Mouse (Mus musculus): ENCODE results near the gene Vps37b. TPM values are rescaled to one million over a fixed set of nuclear protein-coding genes. Genes with fewer than 3 reads are reported as not detected.

Gene Vps37b
- polyA plus RNA-seq (2015; fragmentation: Illumina TruSeq; extraction: RNeasy Lipid Tissue Mini Kit (QIAGEN cat#74804); ENCODE audit: insufficient read depth, low replicate concordance): 20.3 TPM

GRCm38 (mm10) chr5:124032001-124032508, at the start of gene Vps37b:
Vps37b (minus strand) TSS chr5:124032270.

GRCm38 (mm10) chr5:123973299-123974178, 58.5 kb downstream of the Vps37b start, which contains the start of gene Hip1r:
Hip1r (plus strand) TSS chr5:123973628.

Other genes starting within 250 kb of the Vps37b start
- gene Hcar2, start 166.8 kb downstream of the Vps37b start, polyA plus RNA-seq (2015; fragmentation: Illumina TruSeq; extraction: RNeasy Lipid Tissue Mini Kit (QIAGEN cat#74804); ENCODE audit: insufficient read depth, low replicate concordance): 10.4 TPM
- 0.94 TPM for gene Hcar1, start 152.2 kb downstream of the Vps37b start, polyA plus RNA-seq (2015; fragmentation: Illumina TruSeq; extraction: RNeasy Lipid Tissue Mini Kit (QIAGEN cat#74804); ENCODE audit: insufficient read depth, low replicate concordance)
- 100 TPM for gene Denr, start 125.1 kb downstream of the Vps37b start, polyA plus RNA-seq (2015; fragmentation: Illumina TruSeq; extraction: RNeasy Lipid Tissue Mini Kit (QIAGEN cat#74804); ENCODE audit: insufficient read depth, low replicate concordance)
- 1.5 TPM for gene Gm43518, start 104.9 kb downstream of the Vps37b start, polyA plus RNA-seq (2015; fragmentation: Illumina TruSeq; extraction: RNeasy Lipid Tissue Mini Kit (QIAGEN cat#74804); ENCODE audit: insufficient read depth, low replicate concordance)
- 9.3 TPM for gene Ccdc62, start 101.6 kb downstream of the Vps37b start, polyA plus RNA-seq (2015; fragmentation: Illumina TruSeq; extraction: RNeasy Lipid Tissue Mini Kit (QIAGEN cat#74804); ENCODE audit: insufficient read depth, low replicate concordance)
- gene Hip1r, start 58.6 kb downstream of the Vps37b start, polyA plus RNA-seq (2015; fragmentation: Illumina TruSeq; extraction: RNeasy Lipid Tissue Mini Kit (QIAGEN cat#74804); ENCODE audit: insufficient read depth, low replicate concordance): 31.3 TPM
- gene Abcb9, start 63.5 kb upstream of the Vps37b start, polyA plus RNA-seq (2015; fragmentation: Illumina TruSeq; extraction: RNeasy Lipid Tissue Mini Kit (QIAGEN cat#74804); ENCODE audit: insufficient read depth, low replicate concordance): 1.5 TPM
- gene Ogfod2, start 80.0 kb upstream of the Vps37b start, polyA plus RNA-seq (2015; fragmentation: Illumina TruSeq; extraction: RNeasy Lipid Tissue Mini Kit (QIAGEN cat#74804); ENCODE audit: insufficient read depth, low replicate concordance): 11.8 TPM
- 24.9 TPM for gene Arl6ip4, start 83.8 kb upstream of the Vps37b start, polyA plus RNA-seq (2015; fragmentation: Illumina TruSeq; extraction: RNeasy Lipid Tissue Mini Kit (QIAGEN cat#74804); ENCODE audit: insufficient read depth, low replicate concordance)
- gene Pitpnm2, start 217.5 kb upstream of the Vps37b start, polyA plus RNA-seq (2015; fragmentation: Illumina TruSeq; extraction: RNeasy Lipid Tissue Mini Kit (QIAGEN cat#74804); ENCODE audit: insufficient read depth, low replicate concordance): 16.3 TPM

Measured in spleen, adult 10 weeks (tissue).